Mouse (Mus musculus): ENCODE measurements around the gene Wfdc8. TPM values are rescaled to one million over a fixed set of nuclear protein-coding genes. Genes with fewer than 3 reads are reported as not detected.

Wfdc8 gene
- polyA plus RNA-seq, 1 experiment from 2014 or later = not detected

DNA sequence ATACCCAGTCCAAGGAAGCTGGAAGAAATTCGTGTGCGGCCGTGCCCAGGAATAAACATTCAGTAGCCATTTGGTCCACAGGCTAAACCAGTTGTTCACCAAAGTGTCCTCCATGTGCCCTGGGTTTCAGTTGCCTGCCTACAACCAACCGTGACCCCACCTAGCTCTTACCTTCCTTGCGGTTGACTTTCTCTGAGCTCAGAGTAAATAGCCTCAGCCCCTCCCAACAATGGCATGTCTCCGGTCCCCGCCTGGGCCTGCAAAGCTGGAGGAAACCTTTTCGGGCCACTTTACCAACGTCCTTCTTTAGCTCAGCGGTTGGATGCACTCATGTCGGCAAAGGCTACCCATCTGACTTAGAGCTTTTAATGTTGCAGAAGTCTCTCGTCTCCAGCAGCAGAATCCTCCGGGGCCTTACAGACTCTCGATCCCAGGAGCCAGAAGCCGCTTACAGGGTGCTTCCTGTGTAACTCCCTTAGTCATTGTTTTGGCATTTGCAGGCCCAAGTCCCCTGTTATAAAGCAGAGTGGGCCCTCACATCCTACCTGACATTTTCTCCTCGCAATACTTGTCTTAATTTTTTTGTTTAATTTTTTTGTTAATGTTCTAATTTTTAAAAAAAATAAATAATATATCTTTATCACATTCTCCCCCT, 54.3 kb downstream of the Wfdc8 start:
- no peaks in the 10 kb centered on the region for H3K36me3 ChIP-seq
- H3K27ac ChIP-seq (replicated peaks) = no peak overlapping the region
- ATAC-seq (replicated peaks) = no peak
- 55% methylated on average over 16 of the region's 16 CpGs for WGBS
- H3K4me1 ChIP-seq = peaks cover 18% of the 10 kb centered on the region
- H3K4me2 ChIP-seq (replicated peaks) = no peak overlapping the region
- no peak overlapping the region for H3K9ac ChIP-seq (replicated peaks)
- no peaks in the 10 kb centered on the region for H3K9me3 ChIP-seq
- no peak overlapping the region for H3K4me3 ChIP-seq
- H3K27me3 ChIP-seq = peaks cover 6% of the 10 kb centered on the region; the same call in 1 of the 2 replicates

DNA sequence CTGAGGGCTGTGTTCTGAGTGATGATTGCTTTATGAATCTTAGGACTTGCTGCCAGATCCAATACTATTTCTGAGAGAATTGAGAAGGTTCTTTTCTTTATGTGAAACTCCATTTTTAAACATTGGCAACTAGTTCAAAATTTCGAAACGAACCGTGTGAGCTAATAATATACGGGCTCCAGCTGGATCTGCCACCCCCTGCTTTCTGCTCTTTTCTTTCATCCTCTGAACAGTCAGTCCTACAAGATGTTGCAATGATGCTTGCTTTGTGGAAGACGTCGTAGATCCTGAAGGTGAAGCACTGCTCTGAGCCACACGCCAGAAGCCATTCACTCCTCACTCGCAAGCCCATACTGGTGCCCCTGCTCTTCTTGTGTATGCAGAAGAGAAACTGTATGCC, 55.0 kb downstream of the Wfdc8 start:
- no peak for ATAC-seq (replicated peaks)
- H3K9me3 ChIP-seq = no peaks in the 10 kb centered on the region
- H3K27ac ChIP-seq (replicated peaks) = no peak overlapping the region
- no peaks in the 10 kb centered on the region for H3K36me3 ChIP-seq
- H3K9ac ChIP-seq (replicated peaks) = no peak overlapping the region
- 85% methylated on average over 8 of the region's 8 CpGs for WGBS
- peaks cover 5% of the 10 kb centered on the region; the same call in 1 of the 2 replicates for H3K27me3 ChIP-seq
- no peak overlapping the region for H3K4me2 ChIP-seq (replicated peaks)
- no peak overlapping the region for H3K4me3 ChIP-seq
- peaks cover 11% of the 10 kb centered on the region for H3K4me1 ChIP-seq

DNA sequence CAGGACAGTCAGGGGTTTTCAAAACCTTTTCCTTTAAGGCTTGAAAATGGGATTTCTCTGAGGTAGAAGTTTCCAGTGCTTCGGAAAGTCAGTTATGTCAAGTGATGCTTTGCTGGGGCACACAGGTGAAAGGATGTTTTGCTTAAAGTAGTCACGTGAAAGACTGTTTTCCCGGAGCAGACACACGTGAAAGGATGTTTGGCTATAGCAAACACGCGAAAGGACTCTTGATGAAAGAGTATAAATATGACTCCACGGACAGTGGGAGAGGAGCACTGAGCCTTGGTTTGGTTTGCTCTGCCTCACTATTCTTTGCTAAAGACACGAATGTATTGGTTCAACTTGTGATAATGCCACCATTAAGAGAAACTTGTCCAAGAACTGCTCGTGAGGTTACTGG, 61.9 kb downstream of the Wfdc8 start:
- no peaks in the 10 kb centered on the region for H3K27me3 ChIP-seq
- no peak overlapping the region for H3K4me3 ChIP-seq
- no peak overlapping the region for H3K4me2 ChIP-seq (replicated peaks)
- no peaks in the 10 kb centered on the region for H3K4me1 ChIP-seq
- 90% methylated on average over 9 of the region's 9 CpGs for WGBS
- H3K27ac ChIP-seq (replicated peaks) = no peak overlapping the region
- no peaks in the 10 kb centered on the region for H3K9me3 ChIP-seq
- H3K9ac ChIP-seq (replicated peaks) = no peak overlapping the region
- no peaks in the 10 kb centered on the region for H3K36me3 ChIP-seq
- no peak for ATAC-seq (replicated peaks)

DNA sequence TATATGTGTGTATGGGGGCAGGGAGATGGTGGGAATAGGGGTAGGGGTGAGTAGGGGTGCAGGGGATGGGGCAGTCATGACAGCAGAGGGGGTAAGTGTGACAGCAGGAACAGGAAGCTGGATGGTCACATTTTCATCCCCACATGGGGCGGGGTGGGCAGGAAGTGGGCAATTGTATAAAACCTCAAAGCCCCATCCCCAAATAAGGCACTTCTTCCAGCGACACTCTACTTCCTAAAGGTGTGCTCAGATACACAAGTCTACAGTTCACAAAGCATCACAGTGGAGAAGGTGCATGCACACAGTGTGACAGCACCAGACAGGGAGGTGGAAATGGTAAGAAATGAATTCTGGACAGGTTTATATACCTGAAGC, 62.5 kb downstream of the Wfdc8 start:
- Histone ChIP-seq H3K27me3 (no peaks in the 10 kb centered on the region), H3K4me1 (no peaks in the 10 kb centered on the region), H3K4me2 (replicated peaks) (no peak overlapping the region), H3K27ac (replicated peaks) (no peak overlapping the region), H3K9ac (replicated peaks) (no peak overlapping the region), H3K4me3 (no peak overlapping the region), H3K9me3 (no peaks in the 10 kb centered on the region), H3K36me3 (no peaks in the 10 kb centered on the region)
- no peak for ATAC-seq (replicated peaks)
- WGBS = 78% methylated on average over 2 of the region's 2 CpGs

DNA sequence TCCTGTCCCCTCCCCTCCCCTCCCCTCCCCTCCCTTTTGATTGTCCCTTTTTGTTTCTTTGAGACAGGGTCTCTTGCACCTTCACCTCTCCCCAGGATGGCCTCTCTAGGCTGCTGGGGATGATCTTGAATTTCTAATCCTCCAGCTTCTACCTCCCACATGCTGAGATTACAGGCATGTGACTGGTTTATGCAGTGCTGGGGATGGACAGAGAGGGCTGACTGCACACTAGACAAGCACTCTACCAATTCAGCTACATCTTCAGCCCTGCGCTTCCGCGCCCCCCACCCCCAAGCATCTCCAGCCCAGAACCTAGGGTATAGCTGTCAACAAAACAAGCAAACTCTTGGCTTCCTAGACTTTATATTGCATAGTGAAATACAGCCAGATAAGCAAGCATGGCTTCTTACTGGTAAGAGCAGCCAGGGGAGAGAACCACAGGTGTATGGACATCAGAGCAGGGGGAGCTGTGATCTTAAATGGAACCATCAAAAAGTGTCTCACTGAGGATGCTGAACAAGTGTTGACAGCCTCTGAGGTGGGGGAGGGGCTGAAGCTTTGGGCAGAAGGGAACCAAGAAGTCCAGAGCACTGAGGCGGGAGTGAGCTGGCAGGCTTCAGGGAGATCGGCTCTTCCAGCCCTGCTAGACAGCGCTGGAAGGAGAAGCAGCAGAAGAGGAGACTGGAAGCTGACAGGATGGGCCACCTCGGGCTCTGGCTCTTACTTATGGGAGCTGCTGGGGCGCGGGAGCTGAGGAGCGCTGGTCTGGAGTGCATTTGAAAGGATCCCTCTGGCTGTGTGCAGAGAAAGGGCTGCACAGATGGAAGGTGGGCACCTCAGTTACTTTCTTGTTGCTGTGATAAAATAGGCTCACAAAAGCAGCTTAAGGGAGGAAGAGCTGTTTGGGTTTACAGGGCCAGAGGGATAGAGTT, 63.2 kb downstream of the Wfdc8 start:
- H3K9ac ChIP-seq (replicated peaks) = no peak overlapping the region
- H3K4me1 ChIP-seq = no peaks in the 10 kb centered on the region
- ATAC-seq (replicated peaks) = no peak
- H3K9me3 ChIP-seq = no peaks in the 10 kb centered on the region
- no peak overlapping the region for H3K4me2 ChIP-seq (replicated peaks)
- no peak overlapping the region for H3K4me3 ChIP-seq
- WGBS = 21% methylated on average over 10 of the region's 10 CpGs
- H3K27me3 ChIP-seq = no peaks in the 10 kb centered on the region
- no peak overlapping the region for H3K27ac ChIP-seq (replicated peaks)
- no peaks in the 10 kb centered on the region for H3K36me3 ChIP-seq

DNA sequence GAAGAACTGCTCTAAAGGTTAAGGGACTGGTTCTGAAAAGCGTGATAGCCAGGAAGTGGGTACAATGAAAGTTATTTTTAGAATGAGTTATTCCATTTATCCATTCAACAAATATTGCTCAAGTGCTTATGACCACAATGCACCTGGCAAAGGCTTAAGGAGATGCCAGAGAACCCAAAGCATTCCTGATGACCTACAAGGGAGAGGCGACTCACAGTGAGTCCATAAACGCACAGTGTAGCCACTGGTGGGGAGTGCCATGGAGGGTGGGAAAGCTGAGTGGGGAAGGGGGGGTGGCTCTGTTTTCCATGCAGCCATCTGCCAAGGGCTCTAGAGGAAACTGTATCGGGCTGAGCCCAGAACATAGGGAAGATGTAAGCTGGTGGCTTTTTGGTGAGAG, 64.1 kb downstream of the Wfdc8 start:
- no peak for ATAC-seq (replicated peaks)
- no peaks in the 10 kb centered on the region for H3K9me3 ChIP-seq
- H3K4me1 ChIP-seq = no peaks in the 10 kb centered on the region
- no peak overlapping the region for H3K9ac ChIP-seq (replicated peaks)
- no peak overlapping the region for H3K4me2 ChIP-seq (replicated peaks)
- H3K36me3 ChIP-seq = no peaks in the 10 kb centered on the region
- no peak overlapping the region for H3K27ac ChIP-seq (replicated peaks)
- 47% methylated on average over 4 of the region's 4 CpGs for WGBS
- H3K27me3 ChIP-seq = no peaks in the 10 kb centered on the region
- no peak overlapping the region for H3K4me3 ChIP-seq

Other genes with a start within 250 kb of the Wfdc8 start
- 0.29 TPM in 1 of 2 replicates, not detected in the other for gene Slpi, start 224.5 kb downstream of the Wfdc8 start, polyA plus RNA-seq (2015; fragmentation: Nextera tagmentation; extraction: Ambion mirVana)
- gene Rbpjl, start 210.5 kb downstream of the Wfdc8 start, polyA plus RNA-seq (2015; fragmentation: Nextera tagmentation; extraction: Ambion mirVana) = 0.05 TPM in 1 of 2 replicates, not detected in the other
- gene Matn4, start 208.5 kb downstream of the Wfdc8 start, polyA plus RNA-seq (2015; fragmentation: Nextera tagmentation; extraction: Ambion mirVana) = 0.94 and 1.1 TPM in 2 replicates
- gene Sdc4, start 169.7 kb downstream of the Wfdc8 start, polyA plus RNA-seq (2015; fragmentation: Nextera tagmentation; extraction: Ambion mirVana) = 6.1 and 6.4 TPM in 2 replicates
- 76.6 and 82.2 TPM in 2 replicates for gene Sys1, start 156.7 kb downstream of the Wfdc8 start, polyA plus RNA-seq (2015; fragmentation: Nextera tagmentation; extraction: Ambion mirVana)
- 6.0 and 6.9 TPM in 2 replicates for gene Gm20458, start 152.7 kb downstream of the Wfdc8 start, polyA plus RNA-seq (2015; fragmentation: Nextera tagmentation; extraction: Ambion mirVana)
- gene Trp53tg5, start 139.9 kb downstream of the Wfdc8 start, polyA plus RNA-seq (2015; fragmentation: Nextera tagmentation; extraction: Ambion mirVana) = not detected in 2 replicates
- 8.1 and 9.1 TPM in 2 replicates for gene Dbndd2, start 127.5 kb downstream of the Wfdc8 start, polyA plus RNA-seq (2015; fragmentation: Nextera tagmentation; extraction: Ambion mirVana)
- gene Pigt, start 116.1 kb downstream of the Wfdc8 start, polyA plus RNA-seq (2015; fragmentation: Nextera tagmentation; extraction: Ambion mirVana) = 55.5 and 60.0 TPM in 2 replicates
- gene Wfdc2, start 51.2 kb downstream of the Wfdc8 start, polyA plus RNA-seq (2015; fragmentation: Nextera tagmentation; extraction: Ambion mirVana) = 4.3 and 4.5 TPM in 2 replicates
- gene Spint3, start 40.2 kb downstream of the Wfdc8 start, polyA plus RNA-seq (2015; fragmentation: Nextera tagmentation; extraction: Ambion mirVana) = not detected in 2 replicates
- gene Wfdc6a, start 28.2 kb downstream of the Wfdc8 start, polyA plus RNA-seq (2015; fragmentation: Nextera tagmentation; extraction: Ambion mirVana) = not detected in 2 replicates
- gene Eppin, start 20.0 kb downstream of the Wfdc8 start, polyA plus RNA-seq (2015; fragmentation: Nextera tagmentation; extraction: Ambion mirVana) = not detected in 2 replicates
- not detected in 2 replicates for gene Wfdc6b, start 104 bp downstream of the Wfdc8 start, polyA plus RNA-seq (2015; fragmentation: Nextera tagmentation; extraction: Ambion mirVana)
- not detected in 2 replicates for gene Wfdc16, start 25.2 kb upstream of the Wfdc8 start, polyA plus RNA-seq (2015; fragmentation: Nextera tagmentation; extraction: Ambion mirVana)
- gene Wfdc10, start 42.4 kb upstream of the Wfdc8 start, polyA plus RNA-seq (2015; fragmentation: Nextera tagmentation; extraction: Ambion mirVana) = not detected in 2 replicates
- gene Wfdc9, start 43.0 kb upstream of the Wfdc8 start, polyA plus RNA-seq (2015; fragmentation: Nextera tagmentation; extraction: Ambion mirVana) = not detected in 2 replicates
- not detected in 2 replicates for gene Wfdc11, start 60.5 kb upstream of the Wfdc8 start, polyA plus RNA-seq (2015; fragmentation: Nextera tagmentation; extraction: Ambion mirVana)
- gene Wfdc13, start 71.5 kb upstream of the Wfdc8 start, polyA plus RNA-seq (2015; fragmentation: Nextera tagmentation; extraction: Ambion mirVana) = not detected in 2 replicates
- not detected in 2 replicates for gene Spint4, start 84.9 kb upstream of the Wfdc8 start, polyA plus RNA-seq (2015; fragmentation: Nextera tagmentation; extraction: Ambion mirVana)
- not detected in 2 replicates for gene Spint5, start 101.7 kb upstream of the Wfdc8 start, polyA plus RNA-seq (2015; fragmentation: Nextera tagmentation; extraction: Ambion mirVana)
- gene Wfdc3, start 132.3 kb upstream of the Wfdc8 start, polyA plus RNA-seq (2015; fragmentation: Nextera tagmentation; extraction: Ambion mirVana) = 1.1 and 1.7 TPM in 2 replicates
- 73.9 and 74.9 TPM in 2 replicates for gene Dnttip1, start 132.4 kb upstream of the Wfdc8 start, polyA plus RNA-seq (2015; fragmentation: Nextera tagmentation; extraction: Ambion mirVana)
- gene Ube2c, start 156.3 kb upstream of the Wfdc8 start, polyA plus RNA-seq (2015; fragmentation: Nextera tagmentation; extraction: Ambion mirVana) = 199 and 232 TPM in 2 replicates
- 0.45 and 0.60 TPM in 2 replicates for gene Tnnc2, start 166.3 kb upstream of the Wfdc8 start, polyA plus RNA-seq (2015; fragmentation: Nextera tagmentation; extraction: Ambion mirVana)
- 24.6 and 29.8 TPM in 2 replicates for gene Snx21, start 172.2 kb upstream of the Wfdc8 start, polyA plus RNA-seq (2015; fragmentation: Nextera tagmentation; extraction: Ambion mirVana)
- gene Acot8, start 191.3 kb upstream of the Wfdc8 start, polyA plus RNA-seq (2015; fragmentation: Nextera tagmentation; extraction: Ambion mirVana) = 17.1 and 17.2 TPM in 2 replicates
- 13.9 and 14.5 TPM in 2 replicates for gene Zswim3, start 191.5 kb upstream of the Wfdc8 start, polyA plus RNA-seq (2015; fragmentation: Nextera tagmentation; extraction: Ambion mirVana)
- 22.8 TPM in 2 replicates for gene Zswim1, start 209.1 kb upstream of the Wfdc8 start, polyA plus RNA-seq (2015; fragmentation: Nextera tagmentation; extraction: Ambion mirVana)
- not detected in 2 replicates for gene Spata25, start 214.9 kb upstream of the Wfdc8 start, polyA plus RNA-seq (2015; fragmentation: Nextera tagmentation; extraction: Ambion mirVana)
- gene Ctsa, start 219.2 kb upstream of the Wfdc8 start, polyA plus RNA-seq (2015; fragmentation: Nextera tagmentation; extraction: Ambion mirVana) = 97.7 and 98.4 TPM in 2 replicates
- 5.6 and 6.5 TPM in 2 replicates for gene Neurl2, start 219.8 kb upstream of the Wfdc8 start, polyA plus RNA-seq (2015; fragmentation: Nextera tagmentation; extraction: Ambion mirVana)
- 45.3 and 50.7 TPM in 2 replicates for gene Pltp, start 244.1 kb upstream of the Wfdc8 start, polyA plus RNA-seq (2015; fragmentation: Nextera tagmentation; extraction: Ambion mirVana)